Mouse (Mus musculus): ENCODE results near the gene Epha10. TPM values are rescaled to one million over a fixed set of nuclear protein-coding genes. Genes with fewer than 3 reads are reported as not detected.
"Not testable (repeated sequence)": the region's sequence is repeated elsewhere in the genome, so short reads cannot be mapped to it uniquely, and the experiment has no call there.

The Epha10 gene
- total and polyA plus RNA-seq, 2 experiments from 2014 or later = not detected

DNA sequence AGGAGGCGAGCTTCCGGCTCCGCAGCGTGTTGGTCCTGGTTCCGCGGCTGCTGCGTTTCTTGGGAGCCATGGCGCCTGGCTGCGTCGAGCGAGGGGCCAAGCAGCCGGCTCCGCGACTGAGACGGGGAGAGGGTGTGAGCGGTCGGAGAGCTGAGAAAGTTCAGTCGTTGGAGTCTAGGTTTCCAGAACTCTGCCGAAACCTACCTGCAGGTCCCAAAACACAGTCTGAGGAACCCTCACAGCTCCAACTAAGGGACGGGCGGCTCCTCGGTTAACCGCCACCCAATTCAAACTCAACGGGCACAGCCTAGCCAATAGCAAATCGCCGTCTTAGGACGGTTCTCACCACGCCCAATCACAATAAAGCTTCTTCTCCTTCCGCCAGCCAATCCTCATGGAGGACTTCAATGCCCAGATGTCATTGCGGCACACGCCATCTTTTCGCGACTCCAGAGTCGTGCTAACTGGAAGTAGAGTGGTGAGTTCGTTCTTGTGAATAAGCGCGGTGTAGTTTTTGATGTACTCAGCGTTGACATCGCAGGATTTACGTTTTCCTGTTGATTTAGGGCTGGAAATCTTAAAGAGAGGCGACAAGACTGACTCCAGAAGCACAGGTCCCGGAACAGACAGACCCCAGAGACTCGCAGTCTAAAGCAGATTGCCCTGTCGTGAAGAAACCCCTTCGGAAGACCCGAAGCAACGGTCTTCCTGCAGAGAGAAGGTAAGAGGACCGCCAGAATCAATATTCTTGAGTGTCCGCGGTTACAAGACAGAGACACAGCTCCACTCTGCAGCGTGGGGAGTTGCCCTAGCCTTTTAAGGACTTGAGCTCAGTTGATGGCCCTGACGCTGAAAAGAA, 56.1 kb downstream of the Epha10 start, which contains the start of gene 9930104L06Rik:
9930104L06Rik (plus strand) TSS at position 436 of the 859 bp plus-strand sequence.
- Histone ChIP-seq H3K27me3 (ENCODE audit: control insufficient read depth, insufficient read depth, low read length) (no peaks in the 10 kb centered on the region), H3K4me1 (ENCODE audit: control insufficient read depth, insufficient read depth) (peaks cover 9% of the 10 kb centered on the region), H3K27ac (ENCODE audit: low read depth) (peak within 1 kb of the TSS; percentile 52), H3K4me2 (ENCODE audit: low read depth, low read length) (peak within 1 kb of the TSS; percentile 96), H3K9ac (replicated peaks; ENCODE audit: low read depth, low read length) (peak within 1 kb of the TSS; percentile 78), H3K9me3 (replicated peaks; ENCODE audit: control insufficient read depth, low read length) (no peaks in the 10 kb centered on the region), H3K4me3 (ENCODE audit: low read depth, low read length) (peak within 1 kb of the TSS; percentile 92), H3K36me3 (replicated peaks; ENCODE audit: control insufficient read depth, insufficient read depth, low read length) (peaks cover 16% of the 10 kb centered on the region)
- DNase-seq (ENCODE audit: low spot score) (peak; percentile 98), ATAC-seq (ENCODE audit: insufficient read depth, low read depth) (peak; percentile 100)
- peak; percentile 75; the same call in 1 of the 2 replicates for TF ChIP-seq EP300 (IDR thresholded peaks at IDR 0.05; ENCODE audit: low read depth)
- no peak for TF ChIP-seq CTCF (IDR thresholded peaks at IDR 0.05; ENCODE audit: low read depth)
- under 1% methylated on average over 52 of the region's 52 CpGs for WGBS

DNA sequence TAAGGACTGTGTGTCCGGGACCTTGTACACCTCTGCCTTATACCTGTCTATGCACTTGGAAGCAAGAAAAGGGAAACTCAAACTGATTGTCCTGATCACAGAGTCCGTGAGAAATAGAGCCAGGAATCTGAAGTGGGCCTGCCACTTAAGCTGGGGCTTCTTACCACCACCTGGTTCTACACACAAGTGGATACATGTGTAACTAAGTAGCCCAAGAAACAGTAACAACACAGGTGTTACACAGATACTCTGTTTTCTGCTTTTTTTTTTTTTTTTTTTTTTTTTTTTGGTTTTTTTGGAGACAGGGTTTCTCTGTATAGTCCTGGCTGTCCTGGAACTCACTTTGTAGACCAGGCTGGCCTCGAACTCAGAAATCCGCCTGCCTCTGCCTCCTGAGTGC, 58.5 kb downstream of the Epha10 start, which contains the start of gene Cdca8:
Cdca8 (minus strand) TSS at position 101 of the 400 bp plus-strand sequence.
- H3K27ac ChIP-seq (ENCODE audit: low read depth); H3K9ac ChIP-seq (replicated peaks; ENCODE audit: low read depth, low read length); H3K4me2 ChIP-seq (ENCODE audit: low read depth, low read length); ATAC-seq (ENCODE audit: insufficient read depth, low read depth); H3K9me3 ChIP-seq (replicated peaks; ENCODE audit: control insufficient read depth, low read length); DNase-seq (ENCODE audit: low spot score); H3K27me3 ChIP-seq (ENCODE audit: control insufficient read depth, insufficient read depth, low read length); H3K4me3 ChIP-seq (ENCODE audit: low read depth, low read length); H3K4me1 ChIP-seq (ENCODE audit: control insufficient read depth, insufficient read depth): not testable (repeated sequence)
- H3K36me3 ChIP-seq (replicated peaks; ENCODE audit: control insufficient read depth, insufficient read depth, low read length) = peaks cover 23% of the 10 kb centered on the region
- WGBS = 83% methylated on average over 4 of the region's 4 CpGs

DNA sequence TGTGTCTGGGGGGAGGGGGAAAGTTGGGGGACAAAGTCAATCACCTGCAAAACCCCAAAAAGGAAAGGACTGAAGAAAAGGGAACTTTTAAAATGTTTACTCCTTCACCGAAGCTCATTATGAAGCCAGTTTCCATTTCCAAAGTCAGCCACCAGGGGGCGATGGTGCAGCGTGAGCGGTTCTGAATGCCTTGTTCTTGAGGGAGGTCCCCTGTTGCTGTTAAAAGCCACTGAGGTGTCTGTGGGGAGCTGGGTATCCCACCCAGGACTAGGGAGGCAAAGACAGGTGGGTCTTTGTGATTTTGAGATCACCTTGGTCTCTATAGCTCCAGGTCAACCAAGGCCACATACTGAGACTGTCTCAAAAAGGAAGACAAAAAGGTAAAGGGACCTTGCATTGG, 62.3 kb downstream of the Epha10 start:
- Histone ChIP-seq H3K4me2 (ENCODE audit: low read depth, low read length) (no peak overlapping the region), H3K27ac (ENCODE audit: low read depth) (no peak overlapping the region), H3K4me3 (ENCODE audit: low read depth, low read length) (no peak overlapping the region), H3K27me3 (ENCODE audit: control insufficient read depth, insufficient read depth, low read length) (no peaks in the 10 kb centered on the region), H3K36me3 (replicated peaks; ENCODE audit: control insufficient read depth, insufficient read depth, low read length) (peaks cover 23% of the 10 kb centered on the region), H3K9me3 (replicated peaks; ENCODE audit: control insufficient read depth, low read length) (no peaks in the 10 kb centered on the region), H3K4me1 (ENCODE audit: control insufficient read depth, insufficient read depth) (no peaks in the 10 kb centered on the region), H3K9ac (replicated peaks; ENCODE audit: low read depth, low read length) (no peak overlapping the region)
- WGBS = 10% methylated on average over 4 of the region's 4 CpGs
- TF ChIP-seq CTCF (IDR thresholded peaks at IDR 0.05; ENCODE audit: low read depth) (peak; percentile 95), EP300 (IDR thresholded peaks at IDR 0.05; ENCODE audit: low read depth) (no peak)
- DNase-seq (ENCODE audit: low spot score) (peak; percentile 59), ATAC-seq (ENCODE audit: insufficient read depth, low read depth) (peak; percentile 33)

DNA sequence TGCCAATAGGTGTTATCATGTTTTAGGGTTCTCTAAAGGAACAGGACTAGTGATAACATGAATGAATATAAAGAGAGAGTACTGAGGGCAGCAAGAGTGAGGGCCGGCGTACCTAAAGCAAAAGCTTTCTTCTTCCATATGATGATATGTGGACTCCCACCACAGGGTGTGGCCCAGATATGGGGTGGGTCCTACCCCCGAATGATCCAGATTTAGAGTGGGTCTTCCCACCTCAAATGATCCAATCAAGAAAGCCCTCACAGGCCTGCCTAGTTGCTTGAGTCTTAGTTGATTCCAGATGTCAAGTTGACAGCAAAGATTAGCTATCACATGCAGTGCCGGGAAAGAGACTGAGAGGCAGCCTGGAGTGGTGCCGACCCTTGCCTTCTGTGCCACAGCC, 63.1 kb downstream of the Epha10 start:
- no peaks in the 10 kb centered on the region for H3K9me3 ChIP-seq (replicated peaks; ENCODE audit: control insufficient read depth, low read length)
- peaks cover 16% of the 10 kb centered on the region for H3K36me3 ChIP-seq (replicated peaks; ENCODE audit: control insufficient read depth, insufficient read depth, low read length)
- no peak overlapping the region for H3K4me2 ChIP-seq (ENCODE audit: low read depth, low read length)
- H3K27me3 ChIP-seq (ENCODE audit: control insufficient read depth, insufficient read depth, low read length) = no peaks in the 10 kb centered on the region
- DNase-seq (ENCODE audit: low spot score) (no peak), ATAC-seq (ENCODE audit: insufficient read depth, low read depth) (no peak)
- H3K9ac ChIP-seq (replicated peaks; ENCODE audit: low read depth, low read length) = no peak overlapping the region
- no peak for TF ChIP-seq EP300 (IDR thresholded peaks at IDR 0.05; ENCODE audit: low read depth)
- TF ChIP-seq CTCF (IDR thresholded peaks at IDR 0.05; ENCODE audit: low read depth) = no peak
- no peak overlapping the region for H3K4me3 ChIP-seq (ENCODE audit: low read depth, low read length)
- H3K4me1 ChIP-seq (ENCODE audit: control insufficient read depth, insufficient read depth) = no peaks in the 10 kb centered on the region
- 67% methylated on average over 5 of the region's 5 CpGs for WGBS
- no peak overlapping the region for H3K27ac ChIP-seq (ENCODE audit: low read depth)

DNA sequence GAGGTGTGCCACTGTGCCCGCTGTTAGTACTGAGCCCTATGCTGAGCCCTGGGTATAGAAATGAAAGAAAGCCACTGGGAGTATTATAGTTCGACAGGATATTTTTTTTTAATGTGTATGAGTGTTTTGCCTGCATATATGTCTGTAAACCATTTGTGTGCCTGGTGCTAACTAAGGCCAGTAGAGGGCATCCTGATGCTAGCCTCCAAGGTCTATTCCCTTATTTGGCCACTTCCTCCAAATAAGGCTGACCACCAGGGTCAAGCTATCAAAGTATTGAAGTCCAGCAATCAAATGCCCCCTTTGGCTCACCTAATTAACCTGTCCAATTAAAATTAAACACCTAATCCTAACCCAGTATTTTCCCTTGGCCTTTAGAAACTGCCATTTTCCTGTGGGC, 64.3 kb downstream of the Epha10 start:
- no peaks in the 10 kb centered on the region for H3K27me3 ChIP-seq (ENCODE audit: control insufficient read depth, insufficient read depth, low read length)
- no peak overlapping the region for H3K4me3 ChIP-seq (ENCODE audit: low read depth, low read length)
- H3K4me1 ChIP-seq (ENCODE audit: control insufficient read depth, insufficient read depth) = no peaks in the 10 kb centered on the region
- H3K9ac ChIP-seq (replicated peaks; ENCODE audit: low read depth, low read length) = no peak overlapping the region
- DNase-seq (ENCODE audit: low spot score) (peak; percentile 6), ATAC-seq (ENCODE audit: insufficient read depth, low read depth) (no peak)
- 66% methylated on average over 2 of the region's 2 CpGs for WGBS
- H3K4me2 ChIP-seq (ENCODE audit: low read depth, low read length) = no peak overlapping the region
- H3K36me3 ChIP-seq (replicated peaks; ENCODE audit: control insufficient read depth, insufficient read depth, low read length) = peaks cover 11% of the 10 kb centered on the region; the same call in 1 of the 2 replicates
- no peak overlapping the region for H3K27ac ChIP-seq (ENCODE audit: low read depth)
- no peaks in the 10 kb centered on the region for H3K9me3 ChIP-seq (replicated peaks; ENCODE audit: control insufficient read depth, low read length)
- peak; percentile 38 for TF ChIP-seq CTCF (IDR thresholded peaks at IDR 0.05; ENCODE audit: low read depth)
- TF ChIP-seq EP300 (IDR thresholded peaks at IDR 0.05; ENCODE audit: low read depth) = no peak
